Mouse (Mus musculus) hindbrain, embryonic 16.5 days (tissue): ENCODE data around the gene Cyp2r1. TPM values are rescaled to one million over a fixed set of nuclear protein-coding genes. Genes with fewer than 3 reads are reported as not detected.

Source experiments
- ATAC-seq: fragments of 200-750 bp; cut with Nextera tagmentation; 2 replicates; pipeline ENCODE4 v1.8.0; 2017; ENCODE audit warnings: moderate TSS enrichment, moderate library complexity
- H3K27ac ChIP-seq: fragments of 300-500 bp; sonication (generic); 2 replicates; pipeline ENCODE4 v1.5.1; 2014; ENCODE audit warnings: low read depth, mild to moderate bottlenecking, control low read depth, low read length, moderate library complexity
- H3K27me3 ChIP-seq: fragments of 300-500 bp; sonication (generic); replicated peaks from 2 replicates; pipeline ENCODE4 v1.6.1; 2014; ENCODE audit warnings: low read length; ENCODE audit not compliant: control insufficient read depth, insufficient read depth
- H3K36me3 ChIP-seq: fragments of 300-500 bp; sonication (generic); 2 replicates; pipeline ENCODE4 v1.6.1; 2014; ENCODE audit warnings: mild to moderate bottlenecking, low read length, moderate library complexity, mixed read lengths; ENCODE audit not compliant: control insufficient read depth, insufficient read depth
- H3K4me1 ChIP-seq: fragments of 300-500 bp; sonication (generic); 2 replicates; pipeline ENCODE4 v1.6.1; 2014; ENCODE audit warnings: low read depth, low read length; ENCODE audit not compliant: control insufficient read depth, insufficient read depth
- H3K4me2 ChIP-seq: fragments of 300-500 bp; sonication (generic); 2 replicates; pipeline ENCODE4 v1.6.1; 2014; ENCODE audit warnings: mild to moderate bottlenecking, low read length, control low read depth, moderate library complexity
- H3K4me3 ChIP-seq: fragments of 300-500 bp; sonication (generic); 2 replicates; pipeline ENCODE4 v1.5.1; 2014; ENCODE audit warnings: mild to moderate bottlenecking, low read length, control low read depth, moderate library complexity
- H3K9ac ChIP-seq: fragments of 300-500 bp; sonication (generic); 2 replicates; pipeline ENCODE4 v1.6.1; 2014; ENCODE audit warnings: low read depth, mild to moderate bottlenecking, control low read depth, low read length, moderate library complexity
- H3K9me3 ChIP-seq: fragments of 300-500 bp; sonication (generic); 2 replicates; pipeline ENCODE4 v1.6.1; 2014; ENCODE audit warnings: mild to moderate bottlenecking, low read length, moderate library complexity; ENCODE audit not compliant: control insufficient read depth
- WGBS: fragments of 180-500 bp; shearing (Covaris S2); extraction: QIAGEN DNeasy Blood & Tissue Kit; methylation state at CpG from one replicate; pipeline ENCODE4 v1.1.7; 2014; 5-methylcytosine and 5-hydroxymethylcytosine counted together
- polyA plus RNA-seq: library from polyadenylated mRNA; unstranded; fragments of >200 nt; fragmentation: Nextera tagmentation; extraction: Ambion mirVana; gene quantifications from 2 replicates; pipeline ENCODE4 v1.2.1, GENCODE M21; 2015

Cyp2r1 gene
- polyA plus RNA-seq, 1 experiment from 2014 or later: 1.2 TPM

DNA sequence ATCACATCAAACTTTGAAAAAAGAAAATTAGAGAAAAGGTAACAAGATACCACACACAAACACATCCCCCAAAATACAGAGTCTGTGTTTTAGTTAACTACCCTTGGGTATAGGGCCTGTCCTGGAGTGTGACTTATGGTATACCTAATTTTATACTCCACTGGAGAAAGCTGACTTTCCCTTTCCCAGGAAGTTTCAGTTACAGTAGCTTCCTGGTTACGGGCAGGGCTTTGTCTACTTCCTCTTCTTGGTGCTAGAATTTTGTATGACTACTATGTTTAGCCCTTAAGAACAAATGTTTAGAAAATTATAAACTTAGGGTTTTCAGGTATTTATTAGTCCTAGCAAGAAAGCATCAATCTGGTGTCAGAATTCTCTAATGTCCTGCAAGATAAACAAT, 36.5 kb downstream of the Cyp2r1 start:
- WGBS: 86% methylated on average over 1 of the region's 1 CpGs
- ATAC-seq: no peak
- no peaks in the 10 kb centered on the region for H3K4me1 ChIP-seq
- H3K9me3 ChIP-seq: no peaks in the 10 kb centered on the region
- no peak overlapping the region for H3K4me2 ChIP-seq
- peaks cover 2% of the 10 kb centered on the region; the same call in 1 of the 2 replicates for H3K36me3 ChIP-seq
- H3K27me3 ChIP-seq: no peaks in the 10 kb centered on the region
- no peak overlapping the region for H3K27ac ChIP-seq
- H3K4me3 ChIP-seq: no peak overlapping the region
- no peak overlapping the region for H3K9ac ChIP-seq

DNA sequence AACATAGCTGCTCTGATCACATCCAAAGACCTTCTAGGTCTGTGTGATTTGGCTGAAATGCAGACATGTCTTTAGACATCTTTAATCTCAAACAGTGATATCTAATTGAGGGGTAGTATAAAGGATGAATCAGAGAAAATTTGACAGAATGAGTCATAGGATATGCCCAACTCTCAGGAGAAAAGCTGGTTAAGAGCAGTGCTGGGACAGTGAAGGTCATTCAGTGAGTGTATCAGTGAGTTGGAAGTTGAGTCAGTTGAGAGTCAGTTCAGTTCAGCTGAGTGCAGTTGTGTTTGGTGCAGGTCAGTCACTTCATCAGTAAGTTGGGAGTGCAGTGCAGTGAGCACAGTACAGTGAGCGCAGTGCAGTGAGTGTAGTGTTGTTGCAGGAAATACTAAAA, 42.6 kb downstream of the Cyp2r1 start:
- Histone ChIP-seq H3K4me2 (no peak overlapping the region), H3K9me3 (no peaks in the 10 kb centered on the region), H3K27me3 (no peaks in the 10 kb centered on the region), H3K27ac (no peak overlapping the region), H3K4me1 (no peaks in the 10 kb centered on the region), H3K9ac (no peak overlapping the region), H3K4me3 (no peak overlapping the region), H3K36me3 (peaks cover 2% of the 10 kb centered on the region; the same call in 1 of the 2 replicates)
- 93% methylated on average over 1 of the region's 1 CpGs for WGBS
- no peak for ATAC-seq

DNA sequence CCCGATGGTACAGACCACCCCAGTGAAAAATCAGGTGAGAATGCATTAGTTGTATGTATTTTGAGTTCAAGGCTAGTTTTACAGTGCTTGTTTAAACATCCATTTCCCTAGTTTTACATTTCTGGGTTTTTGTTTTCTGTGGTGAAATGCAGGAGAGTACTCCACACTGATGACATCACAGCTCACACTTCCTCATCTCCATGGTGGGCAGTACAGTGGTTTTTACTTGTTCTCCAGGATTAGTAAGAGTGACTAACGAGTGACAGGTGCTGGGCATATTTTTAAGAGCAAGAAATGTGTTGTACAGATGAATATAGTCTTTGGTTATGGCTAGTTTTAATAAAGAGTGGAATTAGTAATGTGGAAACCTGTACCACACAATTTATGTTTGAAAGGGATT, 53.9 kb downstream of the Cyp2r1 start:
- no peak overlapping the region for H3K4me2 ChIP-seq
- H3K27ac ChIP-seq: no peak overlapping the region
- no peaks in the 10 kb centered on the region for H3K27me3 ChIP-seq
- H3K4me1 ChIP-seq: no peaks in the 10 kb centered on the region
- H3K36me3 ChIP-seq: no peaks in the 10 kb centered on the region; the same call in 1 of the 2 replicates
- H3K4me3 ChIP-seq: no peak overlapping the region
- no peak overlapping the region for H3K9ac ChIP-seq
- 93% methylated on average over 2 of the region's 2 CpGs for WGBS
- ATAC-seq: no peak
- H3K9me3 ChIP-seq: no peaks in the 10 kb centered on the region

Other genes starting within 250 kb of the Cyp2r1 start
- gene Pde3b, start 147.7 kb downstream of the Cyp2r1 start, polyA plus RNA-seq: 3.2 and 3.4 TPM in 2 replicates
- 26.8 and 28.2 TPM in 2 replicates for gene Calca, start 73.4 kb upstream of the Cyp2r1 start, polyA plus RNA-seq
- 6.1 and 8.9 TPM in 2 replicates for gene Calcb, start 155.7 kb upstream of the Cyp2r1 start, polyA plus RNA-seq
- 4.1 TPM in 2 replicates for gene Insc, start 180.7 kb upstream of the Cyp2r1 start, polyA plus RNA-seq